Mouse (Mus musculus) forebrain, embryonic 14.5 days (tissue): ENCODE measurements around the gene Tpcn1. TPM values are rescaled to one million over a fixed set of nuclear protein-coding genes. Genes with fewer than 3 reads are reported as not detected.
A peak's percentile ranks its signal among the peaks of the same experiment; 100 is the strongest.

ENCODE experiments used
- ATAC-seq: fragments of 200-750 bp; cut with Nextera tagmentation; 2 replicates; pipeline ENCODE4 v1.8.0; 2017; ENCODE audit warnings: mild to moderate bottlenecking, moderate library complexity
- DNase-seq: peaks from one replicate; pipeline ENCODE4 v3.0.0-alpha.2; 2015; ENCODE audit warnings: low spot score
- H3K27ac ChIP-seq: fragments of 300-500 bp; sonication (generic); 2 replicates; pipeline ENCODE4 v1.5.1; 2014; ENCODE audit warnings: low read depth, mild to moderate bottlenecking, control low read depth, low read length, moderate library complexity
- H3K27me3 ChIP-seq: fragments of 300-500 bp; sonication (generic); replicated peaks from 2 replicates; pipeline ENCODE4 v1.6.1; 2014; ENCODE audit warnings: low read length, control low read depth, mixed read lengths; ENCODE audit not compliant: control insufficient read depth, insufficient read depth
- H3K36me3 ChIP-seq: fragments of 300-500 bp; sonication (generic); 2 replicates; pipeline ENCODE4 v1.6.1; 2014; ENCODE audit warnings: low read length, control low read depth; ENCODE audit not compliant: control insufficient read depth, insufficient read depth
- H3K4me1 ChIP-seq: fragments of 300-500 bp; sonication (generic); 2 replicates; pipeline ENCODE4 v1.6.1; 2014; ENCODE audit warnings: antibody characterized with exemption, low read length, control low read depth; ENCODE audit not compliant: control insufficient read depth, insufficient read depth
- H3K4me2 ChIP-seq: fragments of 300-500 bp; sonication (generic); 2 replicates; pipeline ENCODE4 v1.6.1; 2014; ENCODE audit warnings: mild to moderate bottlenecking, control low read depth, low read length
- H3K4me3 ChIP-seq: fragments of 300-500 bp; sonication (generic); 2 replicates; pipeline ENCODE4 v1.5.1; 2014; ENCODE audit warnings: low read depth, low read length, control low read depth
- H3K9ac ChIP-seq: fragments of 300-500 bp; sonication (generic); 2 replicates; pipeline ENCODE4 v1.6.1; 2014; ENCODE audit warnings: mild to moderate bottlenecking, low read length, control low read depth, moderate library complexity
- H3K9me3 ChIP-seq: fragments of 300-500 bp; sonication (generic); replicated peaks from 2 replicates; pipeline ENCODE4 v1.6.1; 2016; ENCODE audit warnings: low read length, control low read depth, mixed read lengths; ENCODE audit not compliant: control insufficient read depth
- WGBS: fragments of 180-500 bp; shearing (Covaris S2); extraction: QIAGEN DNeasy Blood & Tissue Kit; methylation state at CpG from one replicate; pipeline ENCODE4 v1.1.7; 2014; 5-methylcytosine and 5-hydroxymethylcytosine counted together
- polyA plus RNA-seq: library from polyadenylated mRNA; unstranded; fragments of >200 nt; fragmentation: Nextera tagmentation; extraction: Ambion mirVana; gene quantifications from 2 replicates; pipeline ENCODE4 v1.2.1, GENCODE M21; 2014

Gene Tpcn1
- polyA plus RNA-seq, 1 experiment from 2014 or later = 10.5 TPM

DNA sequence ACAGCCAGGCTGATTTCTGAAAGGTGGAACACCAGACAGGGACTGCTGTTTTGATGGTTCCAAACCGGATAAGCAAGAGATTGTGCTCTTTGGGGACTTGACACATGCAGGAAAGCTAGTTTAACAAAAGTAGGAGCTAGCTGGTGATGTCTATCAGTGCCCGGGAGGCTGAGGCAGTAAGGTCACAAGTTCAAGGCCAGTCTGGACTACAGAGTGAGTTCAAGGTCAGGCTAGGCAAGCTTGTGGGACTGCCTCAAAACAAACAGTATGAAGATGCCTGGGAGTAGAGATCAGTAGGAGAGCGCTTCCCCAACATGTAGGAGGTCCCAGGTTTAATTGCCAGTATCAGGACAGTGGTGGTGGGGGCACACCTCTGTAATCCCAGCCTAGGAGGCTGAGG lies 91.4 kb downstream of the Tpcn1 start:
- Histone ChIP-seq H3K9ac (no peak overlapping the region), H3K27ac (no peak overlapping the region), H3K4me2 (no peak overlapping the region), H3K4me1 (peaks cover 1% of the 10 kb centered on the region; the same call in 1 of the 2 replicates), H3K36me3 (peaks cover 14% of the 10 kb centered on the region; the same call in 1 of the 2 replicates), H3K4me3 (no peak overlapping the region), H3K27me3 (no peaks in the 10 kb centered on the region), H3K9me3 (no peaks in the 10 kb centered on the region)
- DNase-seq (no peak), ATAC-seq (no peak)
- WGBS = 97% methylated on average over 3 of the region's 3 CpGs

- ATAC-seq (no peak), DNase-seq (no peak)
- Histone ChIP-seq H3K27ac (no peak overlapping the region), H3K36me3 (peaks cover 14% of the 10 kb centered on the region; the same call in 1 of the 2 replicates), H3K4me1 (peaks cover 2% of the 10 kb centered on the region; the same call in 1 of the 2 replicates), H3K4me2 (no peak overlapping the region), H3K9me3 (no peaks in the 10 kb centered on the region), H3K9ac (no peak overlapping the region), H3K4me3 (no peak overlapping the region), H3K27me3 (no peaks in the 10 kb centered on the region)
- WGBS = 90% methylated on average over 13 of the region's 13 CpGs
Observed at GRCm38 (mm10) chr5:120495703-120496226, 92.7 kb downstream of the Tpcn1 start.

DNA sequence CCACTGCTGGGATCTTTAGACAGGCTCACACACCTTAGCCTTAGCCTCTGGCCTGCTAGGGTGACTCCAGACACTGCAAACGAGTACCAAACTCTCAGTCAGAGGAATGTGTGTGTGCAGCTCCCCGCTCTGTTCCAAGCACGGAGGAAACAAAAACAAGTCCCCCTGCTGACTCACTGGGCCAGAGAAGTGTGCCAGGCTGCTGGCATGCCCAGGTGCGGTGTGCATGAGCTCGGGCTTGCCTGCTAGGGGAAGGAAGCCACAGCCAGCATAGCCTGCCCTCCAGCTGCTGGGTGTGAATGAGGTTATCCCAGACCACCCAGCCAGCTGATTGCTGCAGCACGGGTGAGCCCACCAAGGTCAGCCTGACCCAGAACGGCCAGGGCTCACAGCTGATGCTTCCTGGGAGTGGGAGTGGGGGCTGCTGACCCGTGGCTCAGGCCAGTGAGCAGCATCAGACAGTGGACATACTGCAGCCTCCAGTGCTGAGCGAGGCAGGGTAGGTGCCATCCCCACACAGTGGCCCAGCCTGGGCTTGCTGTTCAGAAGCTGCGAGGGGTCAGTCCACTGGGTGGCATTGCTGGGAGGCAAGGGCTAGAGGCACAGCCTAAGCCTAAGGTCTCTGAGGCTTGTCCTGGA lies 93.3 kb downstream of the Tpcn1 start:
- ATAC-seq = no peak

GRCm38 (mm10) chr5:120493873-120494395 lies 94.5 kb downstream of the Tpcn1 start:
- no peaks in the 10 kb centered on the region for H3K27me3 ChIP-seq
- 91% methylated on average over 9 of the region's 9 CpGs for WGBS
- no peak overlapping the region for H3K27ac ChIP-seq
- peaks cover 14% of the 10 kb centered on the region; the same call in 1 of the 2 replicates for H3K36me3 ChIP-seq
- peaks cover 6% of the 10 kb centered on the region; the same call in 1 of the 2 replicates for H3K4me1 ChIP-seq
- H3K4me2 ChIP-seq = no peak overlapping the region
- DNase-seq (no peak), ATAC-seq (no peak)
- H3K9ac ChIP-seq = no peak overlapping the region
- H3K9me3 ChIP-seq = no peaks in the 10 kb centered on the region
- no peak overlapping the region for H3K4me3 ChIP-seq

More for the DNA sequence above, 93.3 kb downstream of the Tpcn1 start:
- Histone ChIP-seq H3K9ac (no peak overlapping the region), H3K4me2 (no peak overlapping the region), H3K27me3 (no peaks in the 10 kb centered on the region), H3K36me3 (peaks cover 14% of the 10 kb centered on the region; the same call in 1 of the 2 replicates), H3K4me1 (peaks cover 6% of the 10 kb centered on the region; the same call in 1 of the 2 replicates), H3K9me3 (no peaks in the 10 kb centered on the region), H3K27ac (no peak overlapping the region), H3K4me3 (no peak overlapping the region)
- 75% methylated on average over 10 of the region's 10 CpGs for WGBS
- no peak for DNase-seq

GRCm38 (mm10) chr5:120493440-120493839 lies 95.0 kb downstream of the Tpcn1 start:
- no peak overlapping the region for H3K27ac ChIP-seq
- no peak overlapping the region for H3K4me2 ChIP-seq
- peaks cover 9% of the 10 kb centered on the region; the same call in 1 of the 2 replicates for H3K36me3 ChIP-seq
- H3K27me3 ChIP-seq = no peaks in the 10 kb centered on the region
- DNase-seq = no peak
- H3K9me3 ChIP-seq = no peaks in the 10 kb centered on the region
- ATAC-seq = no peak
- H3K4me1 ChIP-seq = peaks cover 6% of the 10 kb centered on the region; the same call in 1 of the 2 replicates
- H3K4me3 ChIP-seq = no peak overlapping the region
- 94% methylated on average over 6 of the region's 6 CpGs for WGBS
- no peak overlapping the region for H3K9ac ChIP-seq

- H3K4me2 ChIP-seq = no peak overlapping the region
- DNase-seq = peak; percentile 45
- no peaks in the 10 kb centered on the region for H3K9me3 ChIP-seq
- 65% methylated on average over 11 of the region's 11 CpGs for WGBS
- no peak for ATAC-seq
- peaks cover 8% of the 10 kb centered on the region for H3K36me3 ChIP-seq
- H3K4me1 ChIP-seq = peaks cover 6% of the 10 kb centered on the region; the same call in 1 of the 2 replicates
- no peak overlapping the region for H3K4me3 ChIP-seq
- no peak overlapping the region for H3K9ac ChIP-seq
- H3K27ac ChIP-seq = no peak overlapping the region
- H3K27me3 ChIP-seq = no peaks in the 10 kb centered on the region
Observed at GRCm38 (mm10) chr5:120492437-120492836, 96.0 kb downstream of the Tpcn1 start.

GRCm38 (mm10) chr5:120490679-120491192 lies 97.7 kb downstream of the Tpcn1 start:
- DNase-seq (peak; percentile 82), ATAC-seq (peak; percentile 71)
- H3K27me3 ChIP-seq = no peaks in the 10 kb centered on the region
- H3K9me3 ChIP-seq = no peaks in the 10 kb centered on the region
- peaks cover 23% of the 10 kb centered on the region for H3K36me3 ChIP-seq
- H3K4me1 ChIP-seq = peaks cover 6% of the 10 kb centered on the region; the same call in 1 of the 2 replicates
- no peak overlapping the region for H3K4me2 ChIP-seq
- H3K4me3 ChIP-seq = no peak overlapping the region
- WGBS = 52% methylated on average over 8 of the region's 8 CpGs
- 0 out of 2 replicates have a peak overlapping the region, but pooled peaks have one; percentile 56 for H3K27ac ChIP-seq
- no peak overlapping the region for H3K9ac ChIP-seq

GRCm38 (mm10) chr5:120487844-120488243 lies 100.6 kb downstream of the Tpcn1 start:
- no peak overlapping the region for H3K4me2 ChIP-seq
- no peak overlapping the region for H3K27ac ChIP-seq
- peaks cover 6% of the 10 kb centered on the region; the same call in 1 of the 2 replicates for H3K4me1 ChIP-seq
- H3K9ac ChIP-seq = no peak overlapping the region
- DNase-seq (no peak), ATAC-seq (no peak)
- peaks cover 35% of the 10 kb centered on the region for H3K36me3 ChIP-seq
- H3K4me3 ChIP-seq = no peak overlapping the region
- no peaks in the 10 kb centered on the region for H3K27me3 ChIP-seq
- H3K9me3 ChIP-seq = no peaks in the 10 kb centered on the region
- WGBS = 88% methylated on average over 8 of the region's 8 CpGs
